Mouse (Mus musculus) monocyte, adult 2 months (primary cell): Measurements from ENCODE around the gene Cryba2.

Experiments
- DNase-seq, 2 experiments: peaks; one replicate each; pipeline ENCODE4 v3.0.0; 2022; ENCODE audit warnings: low spot score in 2 of 2, low read depth in 1 of 2

Gene Cryba2

GRCm38 (mm10) chr1:74850251-74850650, 42.7 kb downstream of the Cryba2 start:
- no peak for DNase-seq

- DNase-seq, result no peak
These were observed 44.0 kb downstream of the Cryba2 start for GRCm38 (mm10) chr1:74848946-74849345.

- DNase-seq, result no peak
These were observed 46.6 kb downstream of the Cryba2 start for GRCm38 (mm10) chr1:74846341-74846740.

- DNase-seq, result no peak
These were observed 49.9 kb downstream of the Cryba2 start for GRCm38 (mm10) chr1:74843090-74843489.
